Mouse (Mus musculus) central nervous system, embryonic 11.5 days (tissue): Measurements from ENCODE around the gene Cdkn2b. TPM values are rescaled to one million over a fixed set of nuclear protein-coding genes. Genes with fewer than 3 reads are reported as not detected.

Source experiments
- polyA plus RNA-seq: library from polyadenylated mRNA; depleted of rRNA; stranded (reverse); fragments of >200 nt; gene quantifications from 2 replicates; pipeline ENCODE4 v1.2.3, GENCODE M21; 2012; rRNA removed

Gene Cdkn2b
- 0.40 and 0.67 TPM in 2 replicates for polyA plus RNA-seq

GRCm38 (mm10) chr4:89310491-89311254, at the start of gene Cdkn2b:
Cdkn2b (minus strand) TSS chr4:89311039.

GRCm38 (mm10) chr4:89294486-89295440, 16.1 kb downstream of the Cdkn2b start, which contains the start of gene Cdkn2a:
Cdkn2a (minus strand) TSS chr4:89294653.

Other genes starting within 250 kb of the Cdkn2b start
- 27.9 and 43.9 TPM in 2 replicates for gene Mtap, start 173.9 kb downstream of the Cdkn2b start, polyA plus RNA-seq
- 0.06 and 0.21 TPM in 2 replicates for gene Cdkn2a, start 16.4 kb downstream of the Cdkn2b start, polyA plus RNA-seq